Mouse (Mus musculus): ENCODE measurements around the gene Fermt3.
A peak's percentile ranks its signal among the peaks of the same experiment; 100 is the strongest.

Gene Fermt3

GRCm38 (mm10) chr19:7039088-7039720, 19.9 kb upstream of the Fermt3 start:
- peak; percentile 53 to 58 for DNase-seq (ENCODE audit: low spot score in 2 of 2)

- no peak for DNase-seq (ENCODE audit: low spot score in 2 of 2)
Measured at GRCm38 (mm10) chr19:7034006-7034405, 14.7 kb upstream of the Fermt3 start.

GRCm38 (mm10) chr19:7029531-7029930, 10.3 kb upstream of the Fermt3 start:
- DNase-seq (ENCODE audit: low spot score in 2 of 2): peak; percentile 64 to 82

GRCm38 (mm10) chr19:7020224-7020641, 964 bp upstream of the Fermt3 start:
- no peak for DNase-seq (ENCODE audit: low spot score in 2 of 2)

GRCm38 (mm10) chr19:7018546-7018945, 723 bp downstream of the Fermt3 start:
- no peak for DNase-seq (ENCODE audit: low spot score in 2 of 2)

- no peak for DNase-seq (ENCODE audit: low spot score in 2 of 2)
Measured at GRCm38 (mm10) chr19:7017541-7018457, 1.5 kb downstream of the Fermt3 start.

GRCm38 (mm10) chr19:7014481-7015135, 4.7 kb downstream of the Fermt3 start:
- no peak for DNase-seq (ENCODE audit: low spot score in 2 of 2)

GRCm38 (mm10) chr19:7013984-7014383, 5.3 kb downstream of the Fermt3 start:
- DNase-seq (ENCODE audit: low spot score in 2 of 2): no peak

GRCm38 (mm10) chr19:7012426-7012825, 6.8 kb downstream of the Fermt3 start:
- no peak for DNase-seq (ENCODE audit: low spot score in 2 of 2)

GRCm38 (mm10) chr19:7006892-7007593, 12.2 kb downstream of the Fermt3 start:
- no peak for DNase-seq (ENCODE audit: low spot score in 2 of 2)

- DNase-seq (ENCODE audit: low spot score in 2 of 2): no peak
Measured at GRCm38 (mm10) chr19:6999360-7000063, 19.8 kb downstream of the Fermt3 start.

- DNase-seq (ENCODE audit: low spot score in 2 of 2): no peak
Measured at GRCm38 (mm10) chr19:6997721-6998290, 21.5 kb downstream of the Fermt3 start.

GRCm38 (mm10) chr19:6996006-6996405, 23.3 kb downstream of the Fermt3 start, which contains the start of the genes Nudt22 and Trpt1:
Nudt22 (minus strand) TSS chr19:6996117.
Trpt1 (plus strand) TSS chr19:6996131.
- DNase-seq (ENCODE audit: low spot score in 2 of 2): peak; percentile 83 to 84

- DNase-seq (ENCODE audit: low spot score in 2 of 2): no peak
Measured at GRCm38 (mm10) chr19:6995255-6995991, 23.8 kb downstream of the Fermt3 start.

- no peak for DNase-seq (ENCODE audit: low spot score in 2 of 2)
Measured at GRCm38 (mm10) chr19:6994489-6994888, 24.8 kb downstream of the Fermt3 start.

- DNase-seq (ENCODE audit: low spot score in 2 of 2): no peak
Measured at GRCm38 (mm10) chr19:6994002-6994401, 25.3 kb downstream of the Fermt3 start.

GRCm38 (mm10) chr19:6993011-6993770, 26.1 kb downstream of the Fermt3 start:
- DNase-seq (ENCODE audit: low spot score in 2 of 2): no peak

- DNase-seq (ENCODE audit: low spot score in 2 of 2): peak; percentile 92 to 96
Measured at GRCm38 (mm10) chr19:6992011-6992858, 27.0 kb downstream of the Fermt3 start, which contains the start of gene Dnajc4. Dnajc4 (minus strand) TSS chr19:6992572.

All from frontal cortex, postnatal 36 days (tissue).